Mouse (Mus musculus): ENCODE results near the gene Camsap1. TPM values are rescaled to one million over a fixed set of nuclear protein-coding genes. Genes with fewer than 3 reads are reported as not detected.

The Camsap1 gene
- 13.6 TPM for polyA plus RNA-seq (2014; fragmentation: Illumina TruSeq; extraction: RNeasy Lipid Tissue Mini Kit (QIAGEN cat#74804); ENCODE audit: low read depth, low replicate concordance)

GRCm38 (mm10) chr2:25983159-25983907 is at the start of gene Camsap1:
TSS of gene Camsap1 (minus strand) at chr2:25983282.

GRCm38 (mm10) chr2:26021561-26022257 is 38.6 kb upstream of the Camsap1 start, which contains the start of gene Ubac1:
TSS of gene Ubac1 (minus strand) at chr2:26021747.

Other genes starting within 250 kb of the Camsap1 start
- gene Obp2b, start 246.3 kb downstream of the Camsap1 start, polyA plus RNA-seq (2014; fragmentation: Illumina TruSeq; extraction: RNeasy Lipid Tissue Mini Kit (QIAGEN cat#74804); ENCODE audit: low read depth, low replicate concordance) = not detected
- not detected for gene Lcn3, start 217.7 kb downstream of the Camsap1 start, polyA plus RNA-seq (2014; fragmentation: Illumina TruSeq; extraction: RNeasy Lipid Tissue Mini Kit (QIAGEN cat#74804); ENCODE audit: low read depth, low replicate concordance)
- gene Lcn11, start 206.3 kb downstream of the Camsap1 start, polyA plus RNA-seq (2014; fragmentation: Illumina TruSeq; extraction: RNeasy Lipid Tissue Mini Kit (QIAGEN cat#74804); ENCODE audit: low read depth, low replicate concordance) = not detected
- not detected for gene Gm13539, start 201.0 kb downstream of the Camsap1 start, polyA plus RNA-seq (2014; fragmentation: Illumina TruSeq; extraction: RNeasy Lipid Tissue Mini Kit (QIAGEN cat#74804); ENCODE audit: low read depth, low replicate concordance)
- not detected for gene Glt6d1, start 167.4 kb downstream of the Camsap1 start, polyA plus RNA-seq (2014; fragmentation: Illumina TruSeq; extraction: RNeasy Lipid Tissue Mini Kit (QIAGEN cat#74804); ENCODE audit: low read depth, low replicate concordance)
- gene Lcn9, start 160.1 kb downstream of the Camsap1 start, polyA plus RNA-seq (2014; fragmentation: Illumina TruSeq; extraction: RNeasy Lipid Tissue Mini Kit (QIAGEN cat#74804); ENCODE audit: low read depth, low replicate concordance) = not detected
- not detected for gene Sohlh1, start 136.0 kb downstream of the Camsap1 start, polyA plus RNA-seq (2014; fragmentation: Illumina TruSeq; extraction: RNeasy Lipid Tissue Mini Kit (QIAGEN cat#74804); ENCODE audit: low read depth, low replicate concordance)
- 0.47 TPM for gene Kcnt1, start 119.5 kb downstream of the Camsap1 start, polyA plus RNA-seq (2014; fragmentation: Illumina TruSeq; extraction: RNeasy Lipid Tissue Mini Kit (QIAGEN cat#74804); ENCODE audit: low read depth, low replicate concordance)
- gene Ubac1, start 38.5 kb upstream of the Camsap1 start, polyA plus RNA-seq (2014; fragmentation: Illumina TruSeq; extraction: RNeasy Lipid Tissue Mini Kit (QIAGEN cat#74804); ENCODE audit: low read depth, low replicate concordance) = 95.9 TPM
- gene Nacc2, start 139.9 kb upstream of the Camsap1 start, polyA plus RNA-seq (2014; fragmentation: Illumina TruSeq; extraction: RNeasy Lipid Tissue Mini Kit (QIAGEN cat#74804); ENCODE audit: low read depth, low replicate concordance) = 15.2 TPM
- not detected for gene Lhx3, start 225.0 kb upstream of the Camsap1 start, polyA plus RNA-seq (2014; fragmentation: Illumina TruSeq; extraction: RNeasy Lipid Tissue Mini Kit (QIAGEN cat#74804); ENCODE audit: low read depth, low replicate concordance)